Mouse (Mus musculus): Measurements from ENCODE around the gene Lrriq3. TPM values are rescaled to one million over a fixed set of nuclear protein-coding genes. Genes with fewer than 3 reads are reported as not detected.
A peak's percentile ranks its signal among the peaks of the same experiment; 100 is the strongest.

Gene Lrriq3
- polyA plus RNA-seq, 1 experiment from 2014 or later: 1.2 TPM

- H3K9ac ChIP-seq: no peak overlapping the region
- H3K4me3 ChIP-seq: no peak overlapping the region
- no peaks in the 10 kb centered on the region for H3K4me1 ChIP-seq
- ATAC-seq (ENCODE audit: low FRiP score, low read depth): no peak
- H3K27me3 ChIP-seq (replicated peaks): no peaks in the 10 kb centered on the region
- H3K9me3 ChIP-seq: no peaks in the 10 kb centered on the region
- WGBS: 91% methylated on average over 5 of the region's 5 CpGs
- no peak overlapping the region for H3K27ac ChIP-seq
- H3K4me2 ChIP-seq (replicated peaks): no peak overlapping the region
- H3K36me3 ChIP-seq: no peaks in the 10 kb centered on the region
Observed at GRCm38 (mm10) chr3:155137737-155138136, 44.5 kb downstream of the Lrriq3 start.

- no peak for ATAC-seq (ENCODE audit: low FRiP score, low read depth)
- no peak overlapping the region for H3K4me2 ChIP-seq (replicated peaks)
- no peak overlapping the region for H3K4me3 ChIP-seq
- H3K27me3 ChIP-seq (replicated peaks): no peaks in the 10 kb centered on the region
- H3K9ac ChIP-seq: no peak overlapping the region
- H3K9me3 ChIP-seq: no peaks in the 10 kb centered on the region
- H3K27ac ChIP-seq: no peak overlapping the region
- H3K4me1 ChIP-seq: no peaks in the 10 kb centered on the region
- H3K36me3 ChIP-seq: no peaks in the 10 kb centered on the region
- 90% methylated on average over 11 of the region's 11 CpGs for WGBS
Observed at GRCm38 (mm10) chr3:155141047-155141446, 47.8 kb downstream of the Lrriq3 start.

- no peaks in the 10 kb centered on the region for H3K27me3 ChIP-seq (replicated peaks)
- no peak overlapping the region for H3K9ac ChIP-seq
- no peak overlapping the region for H3K4me2 ChIP-seq (replicated peaks)
- H3K4me1 ChIP-seq: no peaks in the 10 kb centered on the region
- H3K27ac ChIP-seq: no peak overlapping the region
- H3K4me3 ChIP-seq: no peak overlapping the region
- no peaks in the 10 kb centered on the region for H3K9me3 ChIP-seq
- no peaks in the 10 kb centered on the region for H3K36me3 ChIP-seq
- WGBS: 79% methylated on average over 1 of the region's 1 CpGs
- ATAC-seq (ENCODE audit: low FRiP score, low read depth): no peak
Observed at GRCm38 (mm10) chr3:155144368-155144767, 51.1 kb downstream of the Lrriq3 start.

GRCm38 (mm10) chr3:155161842-155162241 is 68.6 kb downstream of the Lrriq3 start:
- H3K4me1 ChIP-seq: no peaks in the 10 kb centered on the region
- no peak overlapping the region for H3K4me3 ChIP-seq
- no peaks in the 10 kb centered on the region for H3K27me3 ChIP-seq (replicated peaks)
- no peak overlapping the region for H3K27ac ChIP-seq
- no peak for ATAC-seq (ENCODE audit: low FRiP score, low read depth)
- no peak overlapping the region for H3K4me2 ChIP-seq (replicated peaks)
- no peak overlapping the region for H3K9ac ChIP-seq
- H3K36me3 ChIP-seq: no peaks in the 10 kb centered on the region
- no peaks in the 10 kb centered on the region for H3K9me3 ChIP-seq

GRCm38 (mm10) chr3:155180303-155180902 is 87.2 kb downstream of the Lrriq3 start:
- Histone ChIP-seq H3K4me1 (no peaks in the 10 kb centered on the region), H3K9me3 (no peaks in the 10 kb centered on the region), H3K9ac (no peak overlapping the region), H3K4me2 (replicated peaks) (no peak overlapping the region), H3K27ac (no peak overlapping the region), H3K36me3 (no peaks in the 10 kb centered on the region), H3K27me3 (replicated peaks) (no peaks in the 10 kb centered on the region), H3K4me3 (no peak overlapping the region)
- 76% methylated on average over 3 of the region's 3 CpGs for WGBS
- no peak for ATAC-seq (ENCODE audit: low FRiP score, low read depth)

GRCm38 (mm10) chr3:155186456-155186855 is 93.2 kb downstream of the Lrriq3 start:
- Histone ChIP-seq H3K27ac (no peak overlapping the region), H3K27me3 (replicated peaks) (no peaks in the 10 kb centered on the region), H3K4me3 (no peak overlapping the region), H3K9me3 (no peaks in the 10 kb centered on the region), H3K9ac (no peak overlapping the region), H3K36me3 (no peaks in the 10 kb centered on the region), H3K4me1 (no peaks in the 10 kb centered on the region), H3K4me2 (replicated peaks) (no peak overlapping the region)
- WGBS: 70% methylated on average over 2 of the region's 2 CpGs
- no peak for ATAC-seq (ENCODE audit: low FRiP score, low read depth)

- Histone ChIP-seq H3K9me3 (no peaks in the 10 kb centered on the region), H3K27me3 (replicated peaks) (no peaks in the 10 kb centered on the region), H3K4me1 (no peaks in the 10 kb centered on the region), H3K9ac (no peak overlapping the region), H3K27ac (no peak overlapping the region), H3K4me2 (replicated peaks) (no peak overlapping the region), H3K4me3 (no peak overlapping the region), H3K36me3 (no peaks in the 10 kb centered on the region)
- ATAC-seq (ENCODE audit: low FRiP score, low read depth): no peak
- 81% methylated on average over 2 of the region's 2 CpGs for WGBS
Observed at GRCm38 (mm10) chr3:155188857-155189256, 95.6 kb downstream of the Lrriq3 start.

- Histone ChIP-seq H3K27ac (no peak overlapping the region), H3K4me2 (replicated peaks) (no peak overlapping the region), H3K27me3 (replicated peaks) (no peaks in the 10 kb centered on the region), H3K4me3 (no peak overlapping the region), H3K36me3 (no peaks in the 10 kb centered on the region), H3K9ac (no peak overlapping the region), H3K9me3 (no peaks in the 10 kb centered on the region), H3K4me1 (no peaks in the 10 kb centered on the region)
- WGBS: 5% methylated on average over 1 of the region's 1 CpGs
- peak; percentile 85 for ATAC-seq (ENCODE audit: low FRiP score, low read depth)
Observed at GRCm38 (mm10) chr3:155234919-155235318, 141.7 kb downstream of the Lrriq3 start.

GRCm38 (mm10) chr3:155235502-155235901 is 142.3 kb downstream of the Lrriq3 start:
- Histone ChIP-seq H3K9ac (no peak overlapping the region), H3K4me2 (replicated peaks) (no peak overlapping the region), H3K4me1 (no peaks in the 10 kb centered on the region), H3K36me3 (no peaks in the 10 kb centered on the region), H3K9me3 (no peaks in the 10 kb centered on the region), H3K27ac (no peak overlapping the region), H3K27me3 (replicated peaks) (no peaks in the 10 kb centered on the region), H3K4me3 (no peak overlapping the region)
- ATAC-seq (ENCODE audit: low FRiP score, low read depth): no peak

Other genes with a start within 250 kb of the Lrriq3 start
- 0.06 TPM in 1 of 2 replicates, not detected in the other for gene Tnni3k, start 38.0 kb upstream of the Lrriq3 start, polyA plus RNA-seq (2016; fragmentation: Nextera tagmentation; extraction: Ambion mirVana)
- 14.8 and 18.8 TPM in 2 replicates for gene Fpgt, start within 50 bp of the Lrriq3 start, polyA plus RNA-seq (2016; fragmentation: Nextera tagmentation; extraction: Ambion mirVana)